In the genomic region with DNA sequence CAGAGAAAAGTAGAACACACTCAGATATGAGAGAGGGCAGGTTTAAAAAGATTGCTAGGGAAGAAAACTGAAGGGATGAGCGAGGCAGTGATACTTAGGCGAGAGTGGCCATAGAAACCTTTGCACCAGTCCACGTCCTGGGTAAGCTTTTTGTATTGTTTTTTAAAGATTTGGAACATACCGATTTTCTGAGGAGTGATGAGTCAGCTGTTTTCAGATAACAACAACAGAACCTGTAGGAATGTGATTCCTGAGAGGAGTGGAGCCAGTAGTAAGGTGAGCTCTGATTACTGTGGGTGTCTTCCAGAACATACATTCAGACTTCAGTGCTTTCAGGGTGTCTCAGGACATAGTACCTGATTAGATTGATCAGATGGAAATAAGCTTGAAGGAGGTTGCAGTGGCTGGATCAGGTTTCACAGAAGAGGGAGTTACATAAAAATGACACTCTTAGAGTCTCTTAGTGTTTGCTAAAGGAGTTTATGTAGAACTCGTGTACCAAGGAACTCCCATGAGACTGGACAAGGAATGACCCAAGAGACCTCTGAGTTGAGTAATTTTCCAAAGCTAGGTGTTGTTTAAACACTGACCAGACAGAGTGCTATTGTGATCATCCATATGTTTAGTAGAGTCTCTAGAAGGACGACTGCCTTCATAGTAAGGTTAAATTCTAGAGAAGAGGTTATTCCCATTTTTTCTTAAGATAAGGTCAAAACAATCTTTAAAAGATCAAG, we compare ENCODE assay signal across 15 mouse cellular contexts.
"Had no signal": no experiment of that assay in that cellular context is flagged by ENCODE, and none has a peak within 500 bp of the region (broad histone marks: within the 10 kb centered on the region; RNA-seq: fewer than 3 reads in every experiment).

No protein-coding gene starts in this region.

- ATAC-seq: intestine, embryonic 16.5 days had no signal

- DNase-seq: kidney, adult 8-10 months; kidney, postnatal 36 days; layer of hippocampus, adult 9-11 months; left cerebral cortex, postnatal 4 days; midbrain, embryonic 14.5 days; right cerebral cortex, adult 18-20 months; thymus, postnatal 4 days had no signal

- H3K4me2 ChIP-seq: limb, embryonic 13.5 days; neural tube, embryonic 15.5 days had no signal

- H3K9ac ChIP-seq: limb, embryonic 13.5 days; liver, embryonic 14.5 days; neural tube, embryonic 15.5 days had no signal

- H3K9me3 ChIP-seq: limb, embryonic 13.5 days; neural tube, embryonic 15.5 days had no signal

- H3K27me3 ChIP-seq: limb, embryonic 13.5 days; neural tube, embryonic 15.5 days had no signal

- H3K27ac ChIP-seq: kidney, postnatal 0 days; limb, embryonic 13.5 days; liver, embryonic 14.5 days; midbrain, embryonic 10.5 days; neural tube, embryonic 15.5 days; stomach, postnatal 0 days had no signal

- H3K36me3 ChIP-seq: limb, embryonic 13.5 days; midbrain, embryonic 10.5 days; neural tube, embryonic 15.5 days had no signal

- H3K4me3 ChIP-seq: limb, embryonic 13.5 days; midbrain, embryonic 10.5 days; myocyte; neural tube, embryonic 15.5 days had no signal
